Mouse (Mus musculus) brain, embryonic 18.5 days (tissue): ENCODE results near the gene Cln5.
A peak's percentile ranks its signal among the peaks of the same experiment; 100 is the strongest.

Experiments
- DNase-seq: peaks from one replicate; pipeline ENCODE4 v3.0.0-alpha.2; 2012; ENCODE audit warnings: low read depth, low spot score

The Cln5 gene

GRCm38 (mm10) chr14:103078006-103078912, 8.2 kb downstream of the Cln5 start:
- DNase-seq = no peak

DNA sequence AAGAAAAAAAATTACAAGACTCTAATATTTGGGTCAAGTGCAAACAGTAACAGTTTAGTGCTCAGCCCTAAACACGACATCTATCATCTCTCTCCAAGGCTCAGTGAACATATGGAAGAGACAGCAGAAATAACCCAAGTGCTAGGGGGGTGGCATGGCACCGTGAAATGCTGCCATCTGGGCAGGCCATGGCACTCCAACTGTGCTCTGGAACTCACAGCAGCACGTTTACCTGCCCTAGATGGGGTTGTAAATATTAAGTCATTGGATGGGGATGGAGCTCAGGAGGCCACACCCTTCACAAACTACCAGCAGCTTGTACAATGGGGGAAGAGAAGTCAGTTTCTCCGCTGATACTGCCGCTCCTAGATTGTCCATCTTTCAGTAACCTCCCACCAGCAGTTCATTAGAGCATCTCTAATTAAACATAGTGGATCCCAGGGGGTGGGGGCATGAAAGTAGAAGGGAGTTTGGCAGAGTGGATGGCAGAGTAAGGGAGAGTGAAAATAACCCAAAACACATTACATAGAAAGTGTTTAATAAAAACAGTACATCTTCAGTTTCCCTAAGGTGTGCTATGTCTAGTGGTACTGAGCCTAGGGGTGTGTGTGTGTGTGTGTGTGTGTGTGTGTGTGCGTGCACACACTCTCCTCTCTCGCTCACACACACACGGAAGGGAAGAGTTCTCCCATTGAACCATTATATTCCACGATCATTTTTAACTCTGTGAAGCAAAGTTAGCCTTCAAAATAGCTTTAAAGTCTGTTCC, 9.4 kb downstream of the Cln5 start:
- DNase-seq = no peak

DNA sequence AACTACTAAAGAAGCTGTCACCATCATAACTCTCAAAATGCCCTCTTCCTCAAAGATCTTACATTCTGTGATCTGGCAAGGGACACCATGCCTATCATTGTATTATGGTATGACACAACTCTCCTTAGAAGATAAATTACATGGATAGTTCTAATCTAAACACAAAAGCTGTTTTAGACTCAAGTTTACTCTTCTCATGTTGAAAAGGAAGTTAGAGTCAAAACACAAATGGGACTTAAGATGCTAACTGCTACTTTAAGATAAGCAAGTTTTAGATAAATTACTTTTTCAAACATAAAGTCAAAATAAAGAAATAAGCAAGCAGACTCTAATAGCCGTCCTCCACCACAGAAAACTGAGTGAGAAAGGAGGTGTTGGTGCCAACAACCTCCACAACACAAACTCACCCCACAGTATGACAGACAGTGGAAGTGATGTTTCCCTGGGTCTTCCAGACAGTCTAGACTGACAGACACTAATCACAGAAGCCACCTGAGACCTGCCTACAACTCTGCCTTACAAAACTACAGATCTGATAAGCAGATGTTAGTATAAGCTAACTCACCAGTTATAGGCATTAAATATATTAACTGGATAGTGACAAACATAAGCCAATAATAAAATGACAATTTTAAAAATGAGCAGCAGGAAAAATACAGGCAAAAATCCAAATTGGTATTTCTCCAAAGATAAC, 16.0 kb downstream of the Cln5 start:
- no peak for DNase-seq

DNA sequence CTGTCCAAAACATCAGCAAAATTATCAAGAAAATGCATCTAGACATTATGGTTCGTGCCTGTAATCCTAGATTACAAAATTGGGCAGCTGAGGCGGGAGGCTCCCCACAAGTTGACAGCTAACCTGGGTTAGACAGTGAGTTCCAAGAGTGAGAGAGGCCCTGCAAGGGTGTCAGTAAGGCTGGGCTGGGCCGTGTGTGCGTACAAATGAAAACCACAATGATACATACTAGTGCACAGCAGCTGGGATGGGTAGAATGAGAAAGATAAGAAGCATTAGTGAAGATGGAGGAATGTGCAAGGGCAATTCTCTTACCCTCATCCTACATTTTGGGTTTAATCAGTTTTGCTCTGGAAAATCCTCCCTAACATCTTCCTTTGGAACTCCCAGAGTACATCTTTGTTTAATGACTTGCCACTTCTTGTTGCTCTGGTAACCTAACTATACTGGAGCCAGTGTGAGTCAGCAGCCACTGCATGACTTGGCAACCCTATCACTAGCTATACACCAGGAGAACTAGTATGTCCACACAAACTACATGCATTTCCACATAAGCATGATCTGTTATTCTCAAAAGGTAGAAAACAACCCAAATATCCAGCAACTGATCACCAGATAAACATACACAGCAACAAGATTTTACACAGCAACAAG, 16.8 kb downstream of the Cln5 start:
- no peak for DNase-seq

DNA sequence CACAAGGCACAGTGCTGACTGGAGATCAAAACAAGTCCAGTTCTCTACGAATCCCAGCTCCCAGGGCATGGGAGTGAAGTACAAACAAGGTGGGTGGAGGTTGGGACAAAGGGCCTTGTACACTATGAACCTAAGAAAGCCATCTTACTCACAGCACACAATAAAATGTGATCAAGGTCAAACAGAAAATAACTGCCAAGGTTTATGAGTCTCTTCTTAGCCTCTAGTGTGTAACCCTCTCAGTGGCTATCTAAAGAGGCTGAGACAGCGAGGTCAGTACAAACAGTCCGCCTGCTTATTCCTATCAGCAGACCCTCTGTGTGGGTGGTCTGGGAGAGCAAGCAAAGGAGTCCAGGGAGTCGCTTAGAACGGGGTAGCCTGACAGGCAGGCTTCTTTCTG, 17.8 kb downstream of the Cln5 start:
- DNase-seq = no peak

- no peak for DNase-seq
These were observed 18.6 kb downstream of the Cln5 start for GRCm38 (mm10) chr14:103088624-103089023.

GRCm38 (mm10) chr14:103093236-103093635, 23.2 kb downstream of the Cln5 start:
- DNase-seq = no peak

- DNase-seq = no peak
These were observed 23.7 kb downstream of the Cln5 start for GRCm38 (mm10) chr14:103093670-103094069.

DNA sequence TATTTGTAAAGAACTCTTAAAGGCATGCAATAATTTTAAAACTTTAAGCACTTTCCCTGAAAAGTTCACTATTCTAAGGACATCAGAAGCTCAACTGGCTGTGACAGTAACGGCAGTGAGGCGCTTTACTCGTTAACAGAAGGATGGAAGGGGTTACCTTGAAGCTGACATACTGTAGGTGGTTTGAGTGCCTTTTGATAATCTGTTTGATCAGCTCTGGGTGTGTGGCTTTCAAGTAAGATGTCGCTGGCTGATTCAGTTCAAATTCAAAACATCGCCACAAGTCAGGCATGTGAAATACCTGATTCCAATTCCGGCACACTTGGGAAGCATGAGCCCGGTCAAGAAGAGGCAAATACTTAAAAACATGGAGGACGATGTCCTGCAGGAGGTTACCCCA, 25.0 kb downstream of the Cln5 start:
- no peak for DNase-seq

DNA sequence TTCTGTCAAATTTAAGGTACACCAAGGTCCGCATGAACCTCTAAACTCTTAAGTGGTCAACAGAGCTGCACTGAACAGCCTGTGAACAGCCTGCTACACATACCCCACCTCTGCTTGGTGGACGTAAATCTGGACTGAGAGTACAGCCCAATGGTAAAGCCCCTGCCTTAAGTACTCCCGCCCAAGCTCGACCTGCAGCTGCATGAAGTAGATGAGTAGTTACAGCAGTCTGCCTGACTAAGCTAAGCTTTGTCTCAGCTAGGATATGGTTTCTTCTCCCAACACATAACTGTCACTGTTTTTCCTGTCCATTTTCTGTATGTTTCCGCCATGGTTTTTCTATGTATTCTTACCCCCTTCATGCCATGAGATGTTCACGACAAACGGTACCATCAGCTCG, 25.8 kb downstream of the Cln5 start:
- DNase-seq = no peak

DNA sequence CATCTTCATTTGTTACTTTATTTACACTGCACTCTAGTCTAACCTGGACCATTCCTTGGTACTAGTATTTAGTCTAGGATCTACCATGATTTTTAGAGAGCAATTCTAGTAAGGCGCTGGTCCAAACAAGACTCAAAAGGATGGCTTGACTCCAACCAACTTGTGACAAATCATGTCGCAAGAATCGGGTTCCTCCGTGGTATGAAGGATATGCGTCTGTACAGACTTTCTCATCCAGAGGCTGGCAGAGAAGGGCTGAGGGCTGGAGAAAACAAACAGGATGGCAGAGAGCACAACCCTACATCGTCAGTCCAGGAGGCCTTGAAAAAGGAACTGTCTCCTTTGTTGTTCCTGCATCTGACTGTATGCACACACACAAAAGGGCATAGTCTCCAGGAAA, 26.6 kb downstream of the Cln5 start:
- no peak for DNase-seq

GRCm38 (mm10) chr14:103098213-103098586, 28.2 kb downstream of the Cln5 start:
- no peak for DNase-seq

DNA sequence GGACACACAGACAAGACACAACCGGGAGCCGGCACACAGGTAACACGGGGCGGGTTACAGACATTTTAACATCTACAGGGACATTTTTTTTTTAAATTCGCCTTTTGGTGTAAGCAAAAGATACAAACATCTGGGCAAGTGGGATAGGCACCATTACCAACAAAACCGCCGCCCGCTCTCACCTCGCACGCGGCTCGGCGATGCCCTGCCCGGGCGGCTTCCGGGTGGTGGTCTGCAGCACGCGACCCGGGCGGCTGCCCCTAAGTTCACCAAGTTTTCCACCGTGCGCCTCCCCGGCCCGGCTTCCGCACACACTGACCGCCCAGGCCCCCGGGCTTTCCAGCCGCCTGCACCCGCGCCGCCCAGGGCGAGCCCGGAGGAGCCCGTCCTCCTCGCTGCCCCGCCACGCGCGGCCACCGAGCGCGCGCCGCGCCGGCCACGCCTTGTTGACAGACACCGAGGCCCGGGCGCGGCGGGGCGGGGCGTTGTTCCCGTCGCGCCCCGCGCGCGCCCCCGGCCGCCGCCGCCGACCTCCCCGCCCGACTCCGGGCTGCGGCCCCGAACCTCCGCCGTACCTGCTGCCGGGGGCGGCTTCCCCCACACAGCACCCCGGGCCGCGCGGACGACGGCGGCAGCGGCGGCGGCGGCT, 28.7 kb downstream of the Cln5 start:
- peak; percentile 28 for DNase-seq

GRCm38 (mm10) chr14:103099238-103099933, 29.4 kb downstream of the Cln5 start, which contains the start of gene Fbxl3:
TSS of gene Fbxl3 (minus strand) at chr14:103099566.
- peak; percentile 40 for DNase-seq

DNA sequence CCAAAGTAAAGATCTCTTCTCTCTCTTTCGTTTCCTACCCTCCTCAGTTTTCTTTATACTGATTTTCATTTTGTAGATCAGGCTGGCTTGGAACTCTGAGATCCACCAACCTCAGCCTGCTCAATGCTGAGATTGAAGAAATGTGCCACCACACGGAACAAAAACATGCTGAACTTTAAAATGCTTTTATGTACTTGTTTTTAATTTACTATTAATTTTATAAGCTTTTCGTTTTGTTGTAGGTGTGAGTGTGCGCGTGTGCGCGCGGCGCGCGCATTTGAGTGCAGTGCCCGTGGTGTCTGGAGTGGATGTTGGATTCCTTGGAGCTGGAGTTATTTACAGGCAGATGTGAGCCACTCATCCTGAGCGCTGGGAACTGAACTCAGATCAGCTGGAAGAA, 30.3 kb downstream of the Cln5 start:
- DNase-seq = no peak

DNA sequence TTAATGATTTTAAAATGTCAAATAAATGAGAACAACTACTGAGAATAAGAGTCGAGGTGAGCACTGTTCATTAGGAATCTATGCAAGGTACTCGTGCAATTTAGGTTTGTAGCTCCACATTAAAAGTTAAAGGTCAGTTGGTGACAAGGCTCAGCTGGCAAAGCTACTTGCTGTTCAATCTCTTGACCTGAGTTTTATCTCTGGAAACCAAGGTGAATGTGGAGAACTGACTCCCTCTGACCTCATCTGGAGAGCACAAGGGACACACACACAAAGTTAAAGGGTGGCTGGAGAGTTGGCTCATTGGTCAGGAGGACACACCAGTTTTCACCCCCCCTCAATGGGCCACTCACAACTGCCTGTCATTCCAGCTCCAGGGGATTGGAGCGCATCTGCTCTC, 31.2 kb downstream of the Cln5 start:
- DNase-seq = no peak

GRCm38 (mm10) chr14:103102246-103102645, 32.2 kb downstream of the Cln5 start:
- no peak for DNase-seq

DNA sequence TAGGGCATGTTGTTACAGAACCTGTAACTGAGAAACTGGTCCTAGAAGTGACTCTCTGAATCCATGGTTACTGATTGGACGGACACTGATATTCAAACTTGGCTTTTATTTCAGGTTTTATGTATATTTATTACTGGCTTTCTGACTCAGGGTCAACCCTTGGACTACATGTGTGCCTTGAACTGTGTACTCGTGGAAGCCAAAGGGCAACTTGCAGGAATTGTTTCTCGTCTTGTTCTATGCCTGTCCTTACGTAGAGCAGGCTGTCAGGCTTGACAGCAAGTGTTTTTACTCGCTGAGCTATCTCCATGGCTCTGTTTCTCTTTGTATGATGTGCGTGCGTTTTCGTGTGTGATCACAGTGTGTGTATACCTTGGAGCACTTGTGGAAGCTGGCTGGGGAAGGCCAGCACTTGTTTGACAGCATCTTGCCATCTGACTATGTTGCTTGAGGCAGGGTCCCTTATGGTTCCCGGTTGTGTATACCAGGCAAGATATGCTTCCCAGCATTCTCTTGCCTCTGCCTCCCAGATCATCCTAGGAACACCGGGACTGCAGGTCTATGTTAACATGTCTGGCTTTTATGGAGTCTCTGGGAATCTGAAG, 32.8 kb downstream of the Cln5 start:
- DNase-seq = no peak

- DNase-seq = no peak
These were observed 36.3 kb downstream of the Cln5 start for GRCm38 (mm10) chr14:103106301-103106700.

DNA sequence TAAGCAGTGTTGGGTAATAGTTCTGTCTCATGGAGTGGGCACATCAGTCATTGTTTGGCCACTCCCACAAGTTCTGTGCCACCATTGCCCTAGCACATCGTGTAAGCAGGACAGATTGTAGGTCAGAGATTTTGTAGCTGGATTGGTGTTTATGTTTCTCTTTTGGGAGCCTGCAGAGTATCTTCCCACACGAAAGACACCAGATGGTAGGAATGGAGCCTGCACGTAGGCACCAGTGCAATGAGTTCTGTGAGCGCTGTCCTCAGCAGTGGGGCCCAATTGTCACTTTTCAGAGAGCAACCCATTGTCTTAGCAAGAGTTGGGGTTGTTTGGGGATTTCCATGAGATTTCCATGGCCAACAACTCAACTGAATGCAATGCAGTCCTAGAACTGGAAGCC, 40.0 kb downstream of the Cln5 start:
- no peak for DNase-seq
